Mouse (Mus musculus) CD8-positive naive resting alpha-beta T cell, adult 2 months (primary cell): ENCODE measurements around the gene Pde7b.
"Not testable (repeated sequence)": the region's sequence is repeated elsewhere in the genome, so short reads cannot be mapped to it uniquely, and the experiment has no call there.

Source experiments
- DNase-seq, 2 experiments: peaks; one replicate each; pipeline ENCODE4 v3.0.0; 2022; ENCODE audit warnings: low read depth in 2 of 2, low spot score in 2 of 2

Gene Pde7b

DNA sequence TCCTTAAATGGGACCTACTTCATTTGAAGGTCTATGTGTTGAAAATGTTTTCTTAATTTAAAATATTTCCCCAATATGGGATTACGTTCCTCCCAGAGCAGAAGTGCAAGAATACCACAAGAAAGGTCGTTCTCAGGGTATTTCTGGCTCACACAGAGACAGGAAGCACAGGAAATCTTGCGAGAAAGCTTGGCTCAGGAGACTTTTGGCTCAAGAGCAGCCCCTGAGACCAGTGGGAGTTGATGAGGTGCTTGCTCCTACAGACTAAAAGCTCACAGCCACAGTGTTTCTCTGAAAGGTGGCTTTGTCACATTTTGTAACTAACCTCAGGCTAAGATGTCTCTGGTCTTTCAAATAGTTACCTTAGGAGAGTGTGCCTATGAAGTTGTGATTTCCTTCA, 174.1 kb downstream of the Pde7b start:
- no peak for DNase-seq

DNA sequence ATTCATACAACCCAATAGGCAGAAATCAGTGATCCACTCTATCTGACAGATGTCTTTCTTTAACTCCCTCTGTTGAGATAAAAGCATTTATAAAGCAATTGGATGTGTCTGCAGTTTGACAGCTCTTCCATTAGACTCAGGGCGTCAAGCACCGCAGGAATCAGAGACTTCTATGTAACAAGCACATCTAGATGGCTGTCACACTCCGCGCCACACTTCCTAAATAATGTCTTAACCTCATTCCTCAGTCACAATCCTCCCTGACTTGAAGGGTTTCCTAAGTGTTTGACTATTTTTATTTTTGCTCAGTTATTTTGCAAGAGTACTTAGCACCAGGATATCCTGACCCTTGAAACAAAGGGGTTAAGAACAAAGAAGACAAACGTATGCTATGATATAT, 174.7 kb downstream of the Pde7b start:
- DNase-seq, result no peak

DNA sequence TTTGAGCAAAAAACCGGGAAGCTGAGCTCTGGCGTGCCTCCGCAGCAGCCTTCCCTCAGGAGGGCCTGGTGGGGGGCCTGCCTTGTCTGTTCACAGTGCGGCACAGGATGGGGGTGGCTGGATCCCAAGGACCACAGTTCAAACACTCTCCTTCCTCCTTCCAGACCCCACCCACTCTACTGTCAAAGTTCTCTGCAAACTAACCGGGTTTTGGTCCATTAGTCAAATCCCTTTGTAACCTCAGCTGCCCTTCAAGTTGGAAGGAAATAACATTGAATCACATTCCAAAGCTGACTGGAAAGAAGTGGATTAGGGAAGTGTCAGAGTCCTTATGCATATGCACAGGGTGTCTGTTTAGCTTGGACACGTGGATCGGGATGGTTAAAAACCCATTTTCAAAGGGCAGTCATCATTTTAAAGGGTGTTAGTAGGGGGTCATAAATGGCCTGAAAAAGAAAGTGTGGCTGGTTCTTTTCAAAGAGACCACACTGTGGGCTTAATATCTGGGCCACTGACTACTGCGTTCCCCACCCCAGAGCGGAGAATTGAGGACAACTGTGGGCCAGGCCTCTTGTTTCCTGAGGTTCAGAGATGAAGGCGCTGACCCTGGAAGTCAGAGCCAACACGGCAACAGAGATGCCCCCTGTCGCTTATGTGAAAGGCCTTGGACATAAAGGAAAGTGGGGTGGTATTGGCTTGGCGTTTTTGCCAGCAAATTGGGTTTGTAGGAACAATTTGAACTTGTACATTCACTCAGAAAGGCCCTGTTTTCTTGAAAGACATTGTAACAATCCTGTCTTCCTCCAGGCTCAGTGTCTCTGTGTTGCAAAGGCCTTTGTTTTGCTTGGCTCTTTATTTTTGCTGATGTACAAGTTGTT, 175.8 kb downstream of the Pde7b start:
- no peak for DNase-seq

- no peak for DNase-seq
Observed at GRCm38 (mm10) chr10:20547951-20548551, 176.8 kb downstream of the Pde7b start.

DNA sequence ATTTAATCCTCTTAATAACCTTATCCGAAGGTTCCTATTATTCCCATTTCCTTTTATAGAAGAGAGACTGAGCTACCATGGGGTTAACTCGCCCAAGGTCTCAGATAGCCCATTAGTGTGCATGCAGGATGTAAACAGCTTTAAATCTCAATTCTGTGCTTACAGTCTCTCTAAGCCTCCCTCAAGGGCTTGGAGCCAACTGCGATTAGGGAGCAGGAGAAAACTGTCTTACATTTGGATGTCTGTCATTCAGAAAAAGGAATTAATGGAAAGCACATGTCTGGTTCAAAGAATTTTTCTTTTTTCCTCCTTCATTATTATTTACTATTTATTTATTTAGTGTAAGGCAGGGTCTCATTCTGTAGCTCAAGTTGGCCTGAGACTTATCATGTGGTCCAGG, 181.8 kb downstream of the Pde7b start:
- DNase-seq, result no peak

DNA sequence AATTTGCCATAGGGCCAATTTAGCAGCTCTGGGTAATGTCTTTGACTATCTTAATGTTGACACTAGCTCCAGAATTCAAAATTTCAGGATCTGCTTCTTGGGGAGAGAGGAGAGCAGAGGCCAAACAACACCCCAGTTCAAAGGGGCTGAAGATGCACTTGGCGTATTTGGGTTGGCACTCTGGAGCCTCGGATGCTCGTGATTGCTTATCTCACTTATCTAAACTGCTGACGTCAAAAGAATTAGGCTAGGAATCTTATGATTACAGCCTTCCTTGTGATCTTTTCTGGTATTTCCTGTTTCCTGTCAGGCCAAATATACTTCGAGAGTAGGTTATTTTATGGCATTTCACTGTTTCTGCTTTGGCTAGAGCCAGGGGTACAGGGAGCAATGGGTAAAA, 191.1 kb downstream of the Pde7b start:
- no peak for DNase-seq

DNA sequence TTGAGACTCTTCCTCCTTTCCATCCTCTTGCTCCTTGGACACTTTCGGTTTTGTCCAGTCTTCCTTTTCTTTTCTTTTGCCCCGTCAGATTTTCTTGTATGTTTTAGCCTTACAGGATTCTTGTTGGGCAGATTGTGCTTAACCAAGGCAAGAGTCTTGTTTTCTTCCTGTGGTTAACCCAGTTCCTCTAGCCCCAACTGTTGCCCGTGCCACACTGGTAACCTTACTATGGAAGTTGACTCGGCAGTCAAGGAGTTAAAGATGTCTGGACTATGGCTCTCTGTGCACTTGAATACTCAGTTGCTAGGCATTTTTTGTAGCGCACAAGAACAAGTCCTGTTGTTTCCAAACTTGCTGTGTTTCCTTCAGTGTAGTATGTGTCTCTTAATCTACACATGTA, 193.0 kb downstream of the Pde7b start:
- no peak for DNase-seq

DNA sequence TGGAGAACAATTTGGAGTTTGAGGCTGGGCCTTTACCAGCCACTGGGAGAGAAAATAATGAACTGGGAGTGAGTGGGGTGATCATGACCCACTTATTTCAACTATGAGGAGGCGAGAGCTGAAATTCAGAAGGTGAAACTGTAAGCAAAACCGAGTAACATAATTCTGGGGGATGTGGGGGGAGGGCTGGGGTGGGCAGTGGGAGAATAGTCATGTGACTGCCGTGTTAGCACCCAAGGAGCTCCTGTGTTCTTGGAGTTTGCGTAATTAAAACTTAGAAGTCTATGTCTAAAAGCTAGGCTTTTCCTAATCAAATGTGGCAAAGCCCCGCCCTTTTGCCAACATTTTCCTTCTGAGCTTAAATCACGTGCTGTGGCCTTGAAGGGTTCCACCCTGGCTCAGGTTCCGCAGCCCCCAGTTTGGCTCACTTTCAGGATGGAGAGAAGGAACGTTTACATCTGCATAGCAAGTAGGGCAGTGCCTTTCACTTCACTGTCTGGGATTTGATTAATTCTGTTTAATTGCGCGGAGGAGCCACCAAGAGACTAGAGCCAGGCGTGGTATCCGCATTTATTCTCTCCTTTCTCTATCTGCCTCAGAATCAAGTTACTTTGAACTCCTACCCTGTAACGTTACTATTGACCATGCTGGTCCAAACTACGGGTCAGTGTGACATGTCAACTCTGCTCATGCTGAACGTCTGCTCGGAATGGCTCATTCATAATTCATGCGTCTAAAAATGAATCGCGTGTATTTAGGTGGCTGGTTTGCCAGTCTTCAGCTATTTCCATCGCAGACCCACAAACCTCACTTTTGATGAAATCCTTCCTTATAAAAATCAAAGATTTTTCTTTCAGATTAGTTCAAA, 196.1 kb downstream of the Pde7b start:
- DNase-seq, result no peak

DNA sequence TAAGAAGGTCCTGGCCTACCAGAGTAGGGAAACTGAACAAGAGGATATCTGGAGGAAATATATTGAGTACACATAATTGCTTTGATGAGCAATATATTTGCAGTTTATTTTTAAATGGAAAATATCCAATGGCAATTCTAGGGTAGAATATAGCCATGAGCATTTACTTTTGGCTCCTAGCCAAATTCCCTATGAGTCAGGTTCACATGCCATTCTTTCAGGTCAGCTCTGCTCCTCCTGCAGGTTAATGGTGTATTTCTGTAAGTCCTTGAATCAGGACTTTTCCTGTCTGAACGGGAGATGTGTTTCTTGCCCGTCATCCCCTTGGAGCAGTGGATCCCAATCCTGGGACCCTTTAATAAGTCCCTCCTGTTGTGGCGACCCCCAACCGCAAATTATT, 197.1 kb downstream of the Pde7b start:
- no peak for DNase-seq

DNA sequence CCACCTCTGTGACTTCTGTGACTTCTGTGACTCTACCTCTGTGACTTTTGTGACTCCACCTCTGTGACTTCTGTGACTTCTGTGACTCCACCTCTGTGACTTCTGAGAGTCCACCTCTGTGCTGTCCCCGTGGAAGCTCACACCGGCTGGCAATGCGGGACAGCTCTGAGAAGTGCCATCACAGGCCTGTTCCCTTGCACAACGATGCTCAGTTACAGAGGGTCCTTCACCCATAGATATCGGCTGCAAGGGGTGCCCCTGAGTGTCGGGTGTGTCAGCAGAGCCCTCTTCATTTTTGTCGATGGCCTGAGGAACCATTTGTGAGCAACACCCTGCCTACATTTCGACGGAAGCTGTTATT, 206.4 kb downstream of the Pde7b start:
- no peak for DNase-seq

DNA sequence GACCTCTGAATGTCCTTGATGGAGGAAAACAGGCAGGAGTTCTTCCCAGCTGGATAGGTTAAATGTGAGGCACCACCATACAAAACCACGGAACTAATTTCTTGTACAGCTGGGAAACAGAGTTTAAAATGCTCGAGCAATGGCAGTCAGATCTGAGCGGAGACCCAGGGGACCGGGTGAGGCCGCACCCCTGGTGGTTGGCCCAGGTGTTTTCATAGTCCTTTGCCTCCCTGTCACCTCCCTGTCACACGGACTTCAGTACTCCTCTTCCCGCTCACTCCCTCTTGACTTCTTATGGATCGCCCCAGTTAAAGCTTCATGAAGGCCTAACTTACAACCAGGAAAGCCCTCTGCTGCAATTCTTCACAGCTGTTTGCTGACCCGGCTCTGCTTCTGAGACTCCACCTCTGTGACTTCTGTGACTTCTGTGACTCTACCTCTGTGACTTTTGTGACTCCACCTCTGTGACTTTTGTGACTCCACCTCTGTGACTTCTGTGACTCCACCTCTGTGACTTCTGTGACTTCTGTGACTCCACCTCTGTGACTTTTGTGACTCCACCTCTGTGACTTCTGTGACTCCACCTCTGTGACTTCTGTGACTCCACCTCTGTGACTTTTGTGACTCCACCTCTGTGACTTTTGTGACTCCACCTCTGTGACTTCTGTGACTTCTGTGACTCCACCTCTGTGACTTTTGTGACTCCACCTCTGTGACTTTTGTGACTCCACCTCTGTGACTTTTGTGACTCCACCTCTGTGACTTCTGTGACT, 206.9 kb downstream of the Pde7b start:
- not testable (repeated sequence) for DNase-seq

DNA sequence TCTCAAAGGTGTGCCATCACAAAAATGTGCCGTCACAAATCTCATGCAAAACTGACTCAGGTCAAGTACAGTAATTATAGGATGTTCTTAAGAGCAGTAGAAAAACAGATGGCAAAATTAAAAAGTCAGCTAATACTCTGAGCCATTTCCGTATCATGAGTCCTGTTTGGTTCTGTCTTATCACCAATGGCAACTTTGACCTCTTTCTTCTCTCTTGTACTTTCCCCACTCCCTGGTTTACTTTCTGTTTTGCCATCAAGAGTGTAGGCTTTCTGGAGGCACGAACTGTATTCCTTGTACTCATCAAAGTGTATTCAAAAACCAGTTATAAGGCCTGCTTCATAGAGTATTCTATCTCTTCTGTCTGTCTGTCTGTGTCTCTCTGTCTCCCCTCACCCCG, 211.0 kb downstream of the Pde7b start:
- no peak for DNase-seq

DNA sequence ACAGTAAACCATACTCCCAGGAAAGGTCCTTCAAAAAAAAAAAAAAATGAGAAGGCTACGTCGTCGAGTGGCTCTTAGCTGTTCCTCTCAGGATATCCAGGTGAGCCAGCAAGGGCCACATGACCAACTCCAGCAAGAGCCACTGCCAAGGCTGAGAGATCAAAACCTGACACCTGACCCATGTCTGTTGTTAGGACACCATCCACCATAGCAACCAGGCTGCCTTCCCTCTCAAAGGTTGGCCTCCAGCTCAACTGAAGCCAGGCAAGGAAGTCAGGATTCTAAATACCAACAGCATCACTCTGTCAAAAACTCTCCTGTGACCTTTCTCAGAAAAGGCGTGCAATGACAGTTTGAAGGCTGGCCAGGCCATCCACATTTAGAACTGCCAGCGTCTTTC, 211.4 kb downstream of the Pde7b start:
- no peak for DNase-seq

- DNase-seq, result no peak
Observed at GRCm38 (mm10) chr10:20509819-20510218, 215.1 kb downstream of the Pde7b start.

- no peak for DNase-seq
Observed at GRCm38 (mm10) chr10:20508497-20508896, 216.4 kb downstream of the Pde7b start.

DNA sequence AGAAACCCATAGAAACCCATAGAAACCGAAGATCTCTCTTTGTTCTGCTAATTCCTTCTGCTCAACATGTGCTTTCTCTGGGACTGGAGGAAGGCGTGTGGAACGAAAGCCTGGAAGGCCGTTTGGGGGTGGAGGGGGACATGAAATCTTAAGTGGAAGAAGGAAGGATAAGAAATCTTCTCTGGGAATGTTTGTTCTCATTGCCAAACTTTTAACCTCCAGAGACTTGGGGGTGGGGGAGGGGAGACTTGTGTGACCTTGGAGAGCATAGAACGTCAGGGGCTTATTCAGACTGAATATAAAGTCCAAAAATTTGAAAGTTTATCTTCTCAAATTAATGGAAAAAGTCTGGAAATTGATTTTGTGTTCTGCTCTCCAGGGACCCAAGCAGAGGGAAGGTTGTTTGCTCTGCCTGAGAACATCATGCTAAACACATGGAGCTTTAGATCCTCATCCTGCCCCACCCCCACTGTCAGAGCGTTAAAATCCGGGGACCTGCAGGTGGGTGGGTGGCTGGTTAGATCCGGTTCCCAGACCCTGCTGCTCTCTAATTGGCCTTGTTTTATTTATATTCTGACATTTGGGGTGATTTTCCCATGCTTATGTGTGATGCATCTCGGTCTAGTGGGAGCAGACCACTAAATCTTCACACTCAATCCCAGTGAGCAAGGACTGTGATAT, 217.0 kb downstream of the Pde7b start:
- no peak for DNase-seq

DNA sequence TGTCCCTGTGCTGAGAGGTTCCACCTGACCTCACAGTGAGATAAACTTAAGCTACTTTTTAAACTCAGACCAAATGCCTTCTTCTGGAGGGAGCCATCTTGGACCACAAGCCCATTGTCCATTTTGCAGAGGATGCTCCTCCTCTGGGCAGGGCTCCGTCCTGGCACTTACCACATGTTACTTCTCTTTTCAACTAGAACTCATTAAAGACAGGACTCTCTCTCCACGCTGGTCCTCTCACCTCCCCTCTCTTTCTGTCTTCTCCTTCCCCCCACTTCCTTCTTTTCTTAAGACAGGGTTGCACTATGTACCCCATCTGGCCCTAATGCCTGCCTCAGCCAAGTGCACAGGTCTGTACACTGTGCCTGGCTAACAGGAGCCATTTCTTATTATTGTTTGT, 217.8 kb downstream of the Pde7b start:
- DNase-seq, result no peak

DNA sequence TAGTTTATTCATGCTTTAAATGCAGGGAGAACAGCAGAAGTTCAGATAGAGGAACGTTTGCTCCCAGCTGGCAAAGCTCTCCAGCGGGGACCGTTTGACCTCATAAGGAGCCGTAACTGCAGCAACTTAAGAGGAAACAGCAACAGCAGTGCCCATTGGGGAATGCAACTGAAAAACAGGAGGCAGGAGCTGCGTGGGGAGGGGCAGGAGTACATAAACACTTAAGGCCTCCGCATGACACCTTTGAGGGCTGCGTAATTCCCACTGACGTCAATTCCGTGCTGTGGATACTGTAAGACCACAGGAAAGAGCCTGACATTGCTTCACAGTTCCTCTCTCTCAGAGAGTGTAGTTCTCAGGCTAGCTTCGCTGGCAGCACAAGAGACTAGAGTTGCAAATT, 219.4 kb downstream of the Pde7b start:
- DNase-seq, result no peak

- DNase-seq, result no peak
Observed at GRCm38 (mm10) chr10:20504800-20505199, 220.1 kb downstream of the Pde7b start.

DNA sequence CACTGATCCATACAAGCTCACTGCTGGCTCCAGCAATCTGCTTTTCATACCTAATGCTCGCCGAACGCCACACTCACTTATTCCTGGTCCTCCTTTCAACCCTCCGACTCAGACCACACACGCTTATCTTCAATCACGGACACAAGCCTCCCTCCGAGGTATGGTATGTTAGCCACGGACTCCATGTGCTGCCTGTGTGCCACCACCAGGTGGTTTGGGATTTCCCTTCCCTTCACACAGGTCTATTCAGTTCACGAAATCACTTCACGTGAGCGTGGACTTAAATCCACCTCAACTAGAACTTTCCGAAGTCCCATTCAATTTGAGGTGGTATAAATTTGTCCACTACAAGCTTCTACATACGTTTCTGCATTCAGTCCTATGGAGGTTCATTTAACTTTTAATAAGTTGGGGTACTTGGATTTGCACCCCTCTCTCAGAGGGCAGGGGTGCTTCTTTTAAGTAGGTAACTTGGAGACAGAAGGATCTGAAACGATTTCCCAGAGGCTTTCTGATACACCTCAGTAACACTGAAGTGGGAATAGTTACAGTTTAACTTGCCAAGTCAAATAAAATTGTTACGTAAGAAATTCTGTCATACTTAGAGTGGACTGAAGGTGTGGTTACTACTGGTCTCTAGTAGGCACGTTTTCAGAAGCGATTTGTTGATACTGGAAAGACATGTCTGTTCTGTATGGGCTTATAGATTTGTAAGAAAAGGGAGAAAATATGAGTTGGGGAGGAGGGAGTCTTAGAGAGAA, 221.4 kb downstream of the Pde7b start:
- no peak for DNase-seq
